Mouse (Mus musculus): ENCODE data around the gene Irak3. TPM values are rescaled to one million over a fixed set of nuclear protein-coding genes. Genes with fewer than 3 reads are reported as not detected.

Gene Irak3
- polyA plus RNA-seq, 1 experiment from 2014 or later: 1.2 TPM

- H3K36me3 ChIP-seq (ENCODE audit: control insufficient read depth, insufficient read depth, low read length): no peaks in the 10 kb centered on the region
- 94% methylated on average over 8 of the region's 8 CpGs for WGBS
- no peak for DNase-seq (ENCODE audit: low spot score)
Measured at GRCm38 (mm10) chr10:120193255-120193654, 8.7 kb downstream of the Irak3 start.

GRCm38 (mm10) chr10:120192278-120192677 is 9.7 kb downstream of the Irak3 start:
- no peak for DNase-seq (ENCODE audit: low spot score)
- Histone ChIP-seq H3K4me1 (ENCODE audit: control insufficient read depth, insufficient read depth, low read length) (no peaks in the 10 kb centered on the region), H3K4me3 (ENCODE audit: low read depth, low read length) (no peak overlapping the region), H3K4me2 (ENCODE audit: low read depth) (no peak overlapping the region), H3K36me3 (ENCODE audit: control insufficient read depth, insufficient read depth, low read length) (no peaks in the 10 kb centered on the region), H3K9ac (ENCODE audit: low read length) (no peak overlapping the region), H3K9me3 (ENCODE audit: control insufficient read depth, low read length) (no peaks in the 10 kb centered on the region), H3K27ac (ENCODE audit: low read depth, low read length) (no peak overlapping the region), H3K27me3 (ENCODE audit: control insufficient read depth, insufficient read depth, low read length) (no peaks in the 10 kb centered on the region)
- WGBS: 91% methylated on average over 4 of the region's 4 CpGs
- no peak for ATAC-seq (ENCODE audit: insufficient read depth, low FRiP score, low TSS enrichment)

More at GRCm38 (mm10) chr10:120193255-120193654, 8.7 kb downstream of the Irak3 start:
- Histone ChIP-seq H3K4me3 (ENCODE audit: low read depth, low read length) (no peak overlapping the region), H3K4me2 (ENCODE audit: low read depth) (no peak overlapping the region), H3K27me3 (ENCODE audit: control insufficient read depth, insufficient read depth, low read length) (no peaks in the 10 kb centered on the region), H3K27ac (ENCODE audit: low read depth, low read length) (no peak overlapping the region), H3K9me3 (ENCODE audit: control insufficient read depth, low read length) (no peaks in the 10 kb centered on the region), H3K9ac (ENCODE audit: low read length) (no peak overlapping the region), H3K4me1 (ENCODE audit: control insufficient read depth, insufficient read depth, low read length) (no peaks in the 10 kb centered on the region)
- ATAC-seq (ENCODE audit: insufficient read depth, low FRiP score, low TSS enrichment): no peak

GRCm38 (mm10) chr10:120191165-120191564 is 10.8 kb downstream of the Irak3 start:
- Histone ChIP-seq H3K4me1 (ENCODE audit: control insufficient read depth, insufficient read depth, low read length) (no peaks in the 10 kb centered on the region), H3K36me3 (ENCODE audit: control insufficient read depth, insufficient read depth, low read length) (no peaks in the 10 kb centered on the region), H3K27me3 (ENCODE audit: control insufficient read depth, insufficient read depth, low read length) (no peaks in the 10 kb centered on the region), H3K9me3 (ENCODE audit: control insufficient read depth, low read length) (no peaks in the 10 kb centered on the region), H3K4me2 (ENCODE audit: low read depth) (no peak overlapping the region), H3K9ac (ENCODE audit: low read length) (no peak overlapping the region), H3K27ac (ENCODE audit: low read depth, low read length) (no peak overlapping the region), H3K4me3 (ENCODE audit: low read depth, low read length) (no peak overlapping the region)
- DNase-seq (ENCODE audit: low spot score) (no peak), ATAC-seq (ENCODE audit: insufficient read depth, low FRiP score, low TSS enrichment) (no peak)
- WGBS: 91% methylated on average over 6 of the region's 6 CpGs

GRCm38 (mm10) chr10:120189782-120190181 is 12.1 kb downstream of the Irak3 start:
- Histone ChIP-seq H3K27ac (ENCODE audit: low read depth, low read length) (no peak overlapping the region), H3K27me3 (ENCODE audit: control insufficient read depth, insufficient read depth, low read length) (no peaks in the 10 kb centered on the region), H3K4me2 (ENCODE audit: low read depth) (no peak overlapping the region), H3K4me3 (ENCODE audit: low read depth, low read length) (no peak overlapping the region), H3K9ac (ENCODE audit: low read length) (no peak overlapping the region), H3K9me3 (ENCODE audit: control insufficient read depth, low read length) (no peaks in the 10 kb centered on the region), H3K36me3 (ENCODE audit: control insufficient read depth, insufficient read depth, low read length) (no peaks in the 10 kb centered on the region), H3K4me1 (ENCODE audit: control insufficient read depth, insufficient read depth, low read length) (no peaks in the 10 kb centered on the region)
- DNase-seq (ENCODE audit: low spot score): no peak
- WGBS: 45% methylated on average over 6 of the region's 6 CpGs
- ATAC-seq (ENCODE audit: insufficient read depth, low FRiP score, low TSS enrichment): no peak

- H3K4me3 ChIP-seq (ENCODE audit: low read depth, low read length): no peak overlapping the region
- no peaks in the 10 kb centered on the region for H3K9me3 ChIP-seq (ENCODE audit: control insufficient read depth, low read length)
- H3K27ac ChIP-seq (ENCODE audit: low read depth, low read length): no peak overlapping the region
- no peaks in the 10 kb centered on the region for H3K27me3 ChIP-seq (ENCODE audit: control insufficient read depth, insufficient read depth, low read length)
- no peak for DNase-seq (ENCODE audit: low spot score)
- no peak overlapping the region for H3K9ac ChIP-seq (ENCODE audit: low read length)
- H3K36me3 ChIP-seq (ENCODE audit: control insufficient read depth, insufficient read depth, low read length): no peaks in the 10 kb centered on the region
- no peaks in the 10 kb centered on the region for H3K4me1 ChIP-seq (ENCODE audit: control insufficient read depth, insufficient read depth, low read length)
- no peak for ATAC-seq (ENCODE audit: insufficient read depth, low FRiP score, low TSS enrichment)
- no peak overlapping the region for H3K4me2 ChIP-seq (ENCODE audit: low read depth)
- WGBS: 82% methylated on average over 11 of the region's 11 CpGs
Measured at GRCm38 (mm10) chr10:120189276-120189675, 12.7 kb downstream of the Irak3 start.

GRCm38 (mm10) chr10:120188513-120188912 is 13.4 kb downstream of the Irak3 start:
- Histone ChIP-seq H3K4me1 (ENCODE audit: control insufficient read depth, insufficient read depth, low read length) (no peaks in the 10 kb centered on the region), H3K4me3 (ENCODE audit: low read depth, low read length) (no peak overlapping the region), H3K27ac (ENCODE audit: low read depth, low read length) (no peak overlapping the region), H3K4me2 (ENCODE audit: low read depth) (no peak overlapping the region), H3K36me3 (ENCODE audit: control insufficient read depth, insufficient read depth, low read length) (no peaks in the 10 kb centered on the region), H3K9ac (ENCODE audit: low read length) (no peak overlapping the region), H3K9me3 (ENCODE audit: control insufficient read depth, low read length) (no peaks in the 10 kb centered on the region), H3K27me3 (ENCODE audit: control insufficient read depth, insufficient read depth, low read length) (no peaks in the 10 kb centered on the region)
- DNase-seq (ENCODE audit: low spot score) (no peak), ATAC-seq (ENCODE audit: insufficient read depth, low FRiP score, low TSS enrichment) (no peak)
- WGBS: 73% methylated on average over 2 of the region's 2 CpGs

GRCm38 (mm10) chr10:120183342-120183741 is 18.6 kb downstream of the Irak3 start:
- Histone ChIP-seq H3K27ac (ENCODE audit: low read depth, low read length) (no peak overlapping the region), H3K27me3 (ENCODE audit: control insufficient read depth, insufficient read depth, low read length) (no peaks in the 10 kb centered on the region), H3K9ac (ENCODE audit: low read length) (no peak overlapping the region), H3K9me3 (ENCODE audit: control insufficient read depth, low read length) (no peaks in the 10 kb centered on the region), H3K4me2 (ENCODE audit: low read depth) (no peak overlapping the region), H3K4me3 (ENCODE audit: low read depth, low read length) (no peak overlapping the region), H3K36me3 (ENCODE audit: control insufficient read depth, insufficient read depth, low read length) (no peaks in the 10 kb centered on the region), H3K4me1 (ENCODE audit: control insufficient read depth, insufficient read depth, low read length) (no peaks in the 10 kb centered on the region)
- ATAC-seq (ENCODE audit: insufficient read depth, low FRiP score, low TSS enrichment) (no peak), DNase-seq (ENCODE audit: low spot score) (no peak)
- WGBS: 93% methylated on average over 2 of the region's 2 CpGs

GRCm38 (mm10) chr10:120182887-120183286 is 19.0 kb downstream of the Irak3 start:
- H3K27me3 ChIP-seq (ENCODE audit: control insufficient read depth, insufficient read depth, low read length): no peaks in the 10 kb centered on the region
- ATAC-seq (ENCODE audit: insufficient read depth, low FRiP score, low TSS enrichment): no peak
- 98% methylated on average over 1 of the region's 1 CpGs for WGBS
- no peaks in the 10 kb centered on the region for H3K4me1 ChIP-seq (ENCODE audit: control insufficient read depth, insufficient read depth, low read length)
- no peaks in the 10 kb centered on the region for H3K9me3 ChIP-seq (ENCODE audit: control insufficient read depth, low read length)
- no peak overlapping the region for H3K4me3 ChIP-seq (ENCODE audit: low read depth, low read length)
- H3K4me2 ChIP-seq (ENCODE audit: low read depth): no peak overlapping the region
- no peak overlapping the region for H3K9ac ChIP-seq (ENCODE audit: low read length)
- no peak overlapping the region for H3K27ac ChIP-seq (ENCODE audit: low read depth, low read length)
- H3K36me3 ChIP-seq (ENCODE audit: control insufficient read depth, insufficient read depth, low read length): no peaks in the 10 kb centered on the region
- DNase-seq (ENCODE audit: low spot score): no peak

- DNase-seq (ENCODE audit: low spot score) (no peak), ATAC-seq (ENCODE audit: insufficient read depth, low FRiP score, low TSS enrichment) (no peak)
- Histone ChIP-seq H3K9ac (ENCODE audit: low read length) (no peak overlapping the region), H3K36me3 (ENCODE audit: control insufficient read depth, insufficient read depth, low read length) (no peaks in the 10 kb centered on the region), H3K9me3 (ENCODE audit: control insufficient read depth, low read length) (no peaks in the 10 kb centered on the region; the same call in 1 of the 2 replicates), H3K27me3 (ENCODE audit: control insufficient read depth, insufficient read depth, low read length) (no peaks in the 10 kb centered on the region), H3K27ac (ENCODE audit: low read depth, low read length) (no peak overlapping the region), H3K4me2 (ENCODE audit: low read depth) (no peak overlapping the region), H3K4me1 (ENCODE audit: control insufficient read depth, insufficient read depth, low read length) (no peaks in the 10 kb centered on the region), H3K4me3 (ENCODE audit: low read depth, low read length) (no peak overlapping the region)
- WGBS: 90% methylated on average over 15 of the region's 15 CpGs
Measured at GRCm38 (mm10) chr10:120174192-120174705, 27.7 kb downstream of the Irak3 start.

All from neural tube, embryonic 11.5 days (tissue).